Mouse (Mus musculus) olfactory bulb, adult 2 months (tissue): ENCODE results near the gene Cnga3.

Experiments used
- CTCF ChIP-seq: fragments of 200-500 bp; IDR thresholded peaks from 2 replicates; pipeline ENCODE4 v1.5.1; 2012; ENCODE audit warnings: low read depth, mild to moderate bottlenecking, low read length, moderate library complexity; ENCODE audit not compliant: insufficient read depth
- POLR2A ChIP-seq: fragments of 200-500 bp; IDR thresholded peaks from 2 replicates; pipeline ENCODE4 v1.6.1; 2012; ENCODE audit warnings: mild to moderate bottlenecking, low read depth, low read length, moderate library complexity; ENCODE audit not compliant: insufficient read depth

GRCm38 (mm10) chr1:37308743-37309100, 94.5 kb downstream of the Cnga3 start:
- TF ChIP-seq CTCF (no peak), POLR2A (no peak)
